ENCODE assay signal across 10 mouse cellular contexts in genomic region chr8:61480260-61480967, GRCm38 (mm10). TPM values are rescaled to one million over a fixed set of nuclear protein-coding genes. Genes with fewer than 3 reads are reported as not detected.
DNase-seq lines count a peak whose midpoint lies in the region; ATAC-seq and TF ChIP-seq lines count a peak whose summit lies in the region.
"Had no signal": no experiment of that assay in that cellular context is flagged by ENCODE, and none has a peak within 500 bp of the region (broad histone marks: within the 10 kb centered on the region; RNA-seq: fewer than 3 reads in every experiment).

No protein-coding gene starts in this region.

- no peak overlapping the region for H3K9ac ChIP-seq in embryonic facial prominence, embryonic 11.5 days (replicated peaks; ENCODE audit: low read length)
- no peak overlapping the region for H3K9ac ChIP-seq in lung, postnatal 0 days (replicated peaks; ENCODE audit: low read depth)
- H3K9ac ChIP-seq in hindbrain, embryonic 15.5 days = no peak overlapping the region

- H3K27me3 ChIP-seq in embryonic facial prominence, embryonic 11.5 days (ENCODE audit: control insufficient read depth, insufficient read depth, low read length) = no peaks in the 10 kb centered on the region
- H3K27me3 ChIP-seq in embryonic facial prominence, embryonic 10.5 days (replicated peaks; ENCODE audit: low read depth, poor library complexity, severe bottlenecking) = no peaks in the 10 kb centered on the region
- no peaks in the 10 kb centered on the region for H3K27me3 ChIP-seq in lung, postnatal 0 days (replicated peaks; ENCODE audit: insufficient read depth, low read length)
- H3K27me3 ChIP-seq in hindbrain, embryonic 15.5 days = no peaks in the 10 kb centered on the region

- H3K4me3 ChIP-seq in embryonic facial prominence, embryonic 11.5 days (ENCODE audit: low read depth, low read length) = no peak overlapping the region
- H3K4me3 ChIP-seq in embryonic facial prominence, embryonic 10.5 days = no peak overlapping the region
- no peak overlapping the region for H3K4me3 ChIP-seq in lung, postnatal 0 days (ENCODE audit: low read depth, low read length)
- H3K4me3 ChIP-seq in hindbrain, embryonic 15.5 days = no peak overlapping the region
- H3K4me3 ChIP-seq: erythroblast, embryonic 14.5 days had no signal

- peak; percentile 52; the same call in 1 of the 2 replicates for ATAC-seq in embryonic facial prominence, embryonic 11.5 days (replicated peaks; ENCODE audit: insufficient number of reproducible peaks, low FRiP score, low TSS enrichment, low read depth)
- ATAC-seq in lung, postnatal 0 days = peak; percentile 25; the same call in 1 of the 2 replicates
- ATAC-seq in hindbrain, embryonic 15.5 days (ENCODE audit: low FRiP score, low read depth) = peak; percentile 38; the same call in 1 of the 2 replicates

- H3K4me2 ChIP-seq in embryonic facial prominence, embryonic 11.5 days (ENCODE audit: low read depth, low read length) = no peak overlapping the region
- H3K4me2 ChIP-seq in lung, postnatal 0 days (replicated peaks; ENCODE audit: low read depth, low read length) = no peak overlapping the region
- H3K4me2 ChIP-seq in hindbrain, embryonic 15.5 days = no peak overlapping the region

- TF ChIP-seq EP300 in lung, postnatal 0 days (IDR thresholded peaks at IDR 0.05) = no peak

- no peak for TF ChIP-seq CTCF in lung, postnatal 0 days (IDR thresholded peaks at IDR 0.05)

- DNase-seq in embryonic facial prominence, embryonic 11.5 days (ENCODE audit: low spot score) = no peak
- DNase-seq in embryonic facial prominence, embryonic 10.5 days (ENCODE audit: low spot score) = no peak
- DNase-seq in lung, postnatal 0 days (ENCODE audit: low spot score) = no peak
- no peak for DNase-seq in lung, postnatal 14 days
- DNase-seq in skeletal muscle tissue, adult 2 months (ENCODE audit: low read depth, low spot score) = peak; percentile 30
- no peak for DNase-seq in kidney, postnatal 4 days
- DNase-seq in layer of hippocampus, adult 9-11 months = no peak

- WGBS in embryonic facial prominence, embryonic 11.5 days = 82% methylated on average over 14 of the region's 14 CpGs
- WGBS in embryonic facial prominence, embryonic 10.5 days = 86% methylated on average over 14 of the region's 14 CpGs
- 82% methylated on average over 14 of the region's 14 CpGs for WGBS in lung, postnatal 0 days
- 79% methylated on average over 14 of the region's 14 CpGs for WGBS in hindbrain, embryonic 15.5 days

- no peaks in the 10 kb centered on the region for H3K9me3 ChIP-seq in embryonic facial prominence, embryonic 11.5 days (replicated peaks; ENCODE audit: control insufficient read depth, low read length)
- no peaks in the 10 kb centered on the region for H3K9me3 ChIP-seq in embryonic facial prominence, embryonic 10.5 days
- H3K9me3 ChIP-seq in lung, postnatal 0 days (ENCODE audit: low read length) = no peaks in the 10 kb centered on the region
- H3K9me3 ChIP-seq in hindbrain, embryonic 15.5 days = no peaks in the 10 kb centered on the region
- H3K9me3 ChIP-seq: G1E had no signal

- no peaks in the 10 kb centered on the region for H3K36me3 ChIP-seq in embryonic facial prominence, embryonic 11.5 days (replicated peaks; ENCODE audit: control insufficient read depth, insufficient read depth, low read depth, low read length)
- no peaks in the 10 kb centered on the region for H3K36me3 ChIP-seq in embryonic facial prominence, embryonic 10.5 days (replicated peaks)
- H3K36me3 ChIP-seq in lung, postnatal 0 days (ENCODE audit: insufficient read depth, low read length) = no peaks in the 10 kb centered on the region
- H3K36me3 ChIP-seq in hindbrain, embryonic 15.5 days = no peaks in the 10 kb centered on the region
- H3K36me3 ChIP-seq: G1E had no signal

- H3K27ac ChIP-seq in embryonic facial prominence, embryonic 11.5 days (replicated peaks; ENCODE audit: low read depth, low read length) = no peak overlapping the region
- H3K27ac ChIP-seq in embryonic facial prominence, embryonic 10.5 days (replicated peaks) = no peak overlapping the region
- H3K27ac ChIP-seq in lung, postnatal 0 days (ENCODE audit: low read length) = no peak overlapping the region
- H3K27ac ChIP-seq in hindbrain, embryonic 15.5 days (replicated peaks) = no peak overlapping the region

- no peaks in the 10 kb centered on the region for H3K4me1 ChIP-seq in embryonic facial prominence, embryonic 11.5 days (ENCODE audit: control insufficient read depth, insufficient read depth, low read length)
- H3K4me1 ChIP-seq in embryonic facial prominence, embryonic 10.5 days = peaks cover 6% of the 10 kb centered on the region; the same call in 1 of the 2 replicates
- H3K4me1 ChIP-seq in lung, postnatal 0 days (ENCODE audit: insufficient read depth, low read depth, low read length) = peaks cover 4% of the 10 kb centered on the region; the same call in 1 of the 2 replicates
- no peaks in the 10 kb centered on the region for H3K4me1 ChIP-seq in hindbrain, embryonic 15.5 days (replicated peaks)

RNA-seq across cellular contexts. Expression of gene Cbr4, which starts 7.1 kb away (rescaled TPM):
- polyA plus RNA-seq in embryonic facial prominence, embryonic 11.5 days (2014; fragmentation: Nextera tagmentation; extraction: Ambion mirVana) = 34.3 and 35.1 TPM in 2 replicates
- 26.9 and 31.6 TPM in 2 replicates for polyA plus RNA-seq in embryonic facial prominence, embryonic 10.5 days (2016; fragmentation: Nextera tagmentation; extraction: Ambion mirVana)
- polyA plus RNA-seq in lung, postnatal 0 days (2015; fragmentation: Nextera tagmentation; extraction: Ambion mirVana) = 33.2 and 37.7 TPM in 2 replicates
- 17.9 and 19.3 TPM in 2 replicates for polyA plus RNA-seq in hindbrain, embryonic 15.5 days (2015; fragmentation: Nextera tagmentation; extraction: Ambion mirVana)
